Mouse (Mus musculus) c-Kit-positive CD71-negative TER-119-negative erythroid progenitor cells, embryonic 14.5 days (primary cell): ENCODE results near the gene Pomt2.
"Not testable (repeated sequence)": the region's sequence is repeated elsewhere in the genome, so short reads cannot be mapped to it uniquely, and the experiment has no call there.

Experiments used
- DNase-seq: peaks from one replicate; pipeline ENCODE4 v3.0.0-alpha.2; 2013; ENCODE audit warnings: low read depth

Pomt2 gene

DNA sequence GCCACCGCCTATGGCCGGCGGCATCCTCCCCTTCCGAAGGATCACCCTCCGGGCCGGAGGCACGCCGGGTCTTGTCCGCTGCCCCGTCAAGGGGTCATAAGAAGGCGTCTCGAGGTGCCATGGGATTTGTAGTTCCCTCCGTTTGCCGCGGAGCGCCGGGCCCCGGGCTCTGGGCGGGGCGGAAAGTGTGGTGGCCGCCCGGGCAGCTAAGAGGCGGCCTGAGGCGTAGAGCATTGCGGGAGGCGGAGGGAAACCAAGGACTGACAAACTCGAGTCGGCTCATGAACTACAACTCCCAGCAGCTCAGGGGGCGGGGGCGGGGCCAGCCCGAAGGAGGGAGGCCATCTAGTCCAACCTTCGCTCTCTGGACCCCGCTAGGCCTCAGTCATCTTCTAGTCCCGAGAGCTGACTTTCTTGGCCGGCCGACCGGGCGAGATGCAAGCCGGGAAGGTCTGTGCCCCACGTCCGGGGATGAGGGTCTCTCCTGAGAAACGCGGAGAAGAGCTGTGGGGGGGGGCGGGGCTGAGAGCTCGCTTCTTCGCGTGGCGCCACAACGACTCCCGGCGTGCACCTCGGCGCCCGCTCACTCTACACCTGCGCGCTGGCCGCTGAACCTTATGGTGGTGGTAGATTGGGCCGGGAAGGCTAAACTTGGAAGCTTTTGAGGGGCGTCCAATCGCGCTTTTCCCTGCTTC lies at the start of gene Pomt2:
Pomt2 (minus strand) TSS at position 574 of the 695 bp plus-strand sequence.
- DNase-seq = peak; percentile 88

DNA sequence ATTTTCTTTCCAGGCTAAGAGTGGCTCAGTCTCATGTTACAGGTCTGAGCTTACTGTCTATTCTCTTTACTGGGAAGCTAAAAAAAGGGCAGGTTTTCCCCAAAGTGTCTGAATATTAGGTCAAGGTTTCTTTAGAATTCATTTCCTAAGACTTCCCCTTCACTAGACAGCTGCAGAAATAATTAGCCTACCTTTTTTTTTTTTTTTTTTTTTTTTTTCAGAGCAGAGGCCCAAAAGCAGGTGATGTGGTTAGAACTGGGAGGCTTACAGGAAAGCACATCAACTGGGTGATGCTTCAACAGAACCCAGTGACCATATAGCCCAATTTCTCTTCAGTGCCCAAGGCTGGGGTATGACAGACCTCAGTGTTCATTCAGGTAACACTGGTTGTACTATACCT lies 48.5 kb upstream of the Pomt2 start:
- DNase-seq = no peak

DNA sequence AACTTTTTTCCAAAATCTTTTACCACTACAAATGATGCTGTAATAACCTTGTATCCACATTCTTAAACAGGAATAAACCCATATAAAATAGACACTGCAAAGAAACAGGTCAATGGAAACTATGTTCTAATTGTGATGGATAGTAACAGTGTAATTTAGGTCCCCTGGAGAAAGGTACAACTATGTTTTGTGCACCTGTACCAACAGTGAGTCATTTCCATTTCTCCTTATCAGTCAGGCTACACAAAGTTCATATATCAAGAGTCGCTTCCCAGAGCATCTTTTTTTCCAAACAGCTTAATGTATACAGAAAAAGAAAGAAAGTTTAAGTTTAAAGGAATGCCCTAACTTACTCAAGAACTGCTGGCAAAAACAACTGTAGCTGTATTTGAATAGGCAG lies 47.3 kb upstream of the Pomt2 start:
- DNase-seq = no peak

DNA sequence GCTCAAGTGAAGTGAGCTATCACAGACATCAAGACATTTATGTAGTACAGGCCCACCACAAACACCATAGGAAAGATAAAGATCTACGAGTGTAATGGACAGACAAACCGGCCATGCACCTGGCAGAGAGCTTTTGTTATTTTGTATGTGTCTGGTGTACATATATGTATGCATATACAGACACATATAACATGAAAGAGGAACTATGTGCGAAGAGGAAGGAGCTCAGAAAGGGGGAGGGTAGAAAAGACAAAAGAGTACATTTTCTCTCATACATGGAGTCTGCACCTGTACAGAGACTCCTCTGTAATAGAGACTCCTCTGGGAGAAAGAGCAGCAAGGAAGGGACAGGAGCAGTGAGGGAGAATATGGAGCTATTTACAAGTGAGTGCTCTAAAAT lies 45.2 kb upstream of the Pomt2 start:
- DNase-seq = no peak

DNA sequence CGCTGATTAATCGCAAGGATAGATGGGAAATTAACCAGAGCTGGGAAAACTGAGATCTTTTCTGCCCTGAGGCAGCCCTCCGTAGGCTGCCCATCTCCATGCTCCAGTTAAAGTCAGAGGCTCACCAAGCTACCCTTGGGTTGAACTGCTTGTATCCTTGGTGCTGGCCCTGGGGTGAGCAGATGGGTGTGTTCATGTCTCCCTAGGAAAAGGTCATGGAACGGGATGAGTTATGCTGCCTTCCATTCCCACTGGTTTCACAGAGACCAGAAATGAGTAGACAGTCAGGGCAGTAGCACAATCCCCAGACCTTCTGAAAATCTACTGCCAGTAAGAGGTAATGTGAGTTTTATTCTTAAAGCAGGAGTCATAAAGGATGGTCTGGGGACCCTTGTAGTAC lies 29.9 kb upstream of the Pomt2 start:
- DNase-seq = no peak

DNA sequence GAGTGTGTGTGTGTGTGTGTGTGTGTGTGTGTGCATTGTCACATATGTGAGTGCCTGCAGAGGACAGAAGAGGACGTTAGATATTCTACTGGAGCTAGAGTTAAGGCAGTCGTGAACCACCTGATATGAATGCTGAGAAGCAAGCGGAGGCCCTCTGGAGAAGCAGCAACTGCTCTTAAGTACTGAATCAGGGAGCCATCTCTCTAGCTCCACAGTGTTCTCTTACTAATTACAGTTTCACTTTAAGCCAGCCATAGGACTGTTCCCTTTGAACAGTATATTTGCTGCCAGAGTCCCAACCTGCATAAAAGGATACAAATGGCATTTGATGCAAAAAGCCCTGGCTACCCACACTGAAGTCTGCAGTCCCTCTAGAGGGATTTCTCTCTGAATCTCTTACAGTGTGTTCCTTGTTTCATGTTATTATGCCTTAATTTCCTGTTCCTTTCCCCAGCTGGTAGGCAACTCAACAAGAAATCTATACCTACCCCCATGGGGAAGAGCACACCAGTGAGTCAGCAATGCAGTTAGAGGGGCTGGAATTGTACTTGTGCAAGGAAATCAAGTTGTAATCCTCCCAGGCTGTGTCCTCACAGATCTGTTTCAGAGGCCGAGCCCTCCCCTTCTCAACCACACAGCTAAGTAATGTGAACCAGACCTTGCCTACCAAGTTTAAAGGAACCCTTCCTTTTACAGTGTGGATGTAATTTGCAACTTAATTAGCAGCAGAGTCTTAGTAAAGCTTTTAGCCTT lies 27.6 kb upstream of the Pomt2 start:
- DNase-seq = no peak

DNA sequence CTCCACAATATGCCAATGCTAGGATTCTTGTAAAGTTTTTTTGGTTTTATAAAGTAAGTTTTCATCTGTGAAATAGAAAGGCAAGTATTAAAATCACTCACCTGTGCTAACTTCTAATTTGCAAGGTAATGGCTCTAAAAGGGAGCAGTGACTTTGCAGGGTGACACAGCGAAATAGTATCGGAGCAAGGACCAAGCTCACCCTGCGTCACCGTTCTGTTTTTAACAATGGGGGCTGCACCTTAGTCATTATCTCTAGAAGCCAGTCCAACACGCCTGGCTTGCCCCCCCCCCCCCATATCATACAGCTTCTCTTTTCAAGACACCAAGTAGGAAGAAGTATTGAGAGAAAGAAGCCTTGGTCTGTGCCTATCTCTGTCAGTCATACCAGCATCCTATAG lies 13.0 kb upstream of the Pomt2 start:
- no peak for DNase-seq

DNA sequence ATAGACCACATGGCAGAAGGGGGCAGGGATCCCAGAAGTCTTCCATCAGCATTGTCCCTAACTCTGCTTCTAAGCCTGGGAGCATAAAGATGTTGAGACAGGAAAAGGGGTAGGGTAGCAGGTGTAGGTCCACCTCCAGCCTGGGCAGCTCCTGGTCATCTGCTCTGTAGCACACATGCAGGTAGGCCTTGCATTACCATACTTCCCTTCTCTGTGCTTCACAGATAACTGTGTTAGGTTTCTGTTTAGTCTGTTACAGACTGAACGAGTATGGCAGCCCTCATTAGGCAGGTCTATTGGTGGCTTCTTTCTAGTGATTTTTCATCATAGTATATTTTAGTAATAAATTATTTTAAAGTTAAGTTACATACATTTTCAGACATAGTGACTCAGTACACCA lies 12.5 kb upstream of the Pomt2 start:
- DNase-seq = no peak

DNA sequence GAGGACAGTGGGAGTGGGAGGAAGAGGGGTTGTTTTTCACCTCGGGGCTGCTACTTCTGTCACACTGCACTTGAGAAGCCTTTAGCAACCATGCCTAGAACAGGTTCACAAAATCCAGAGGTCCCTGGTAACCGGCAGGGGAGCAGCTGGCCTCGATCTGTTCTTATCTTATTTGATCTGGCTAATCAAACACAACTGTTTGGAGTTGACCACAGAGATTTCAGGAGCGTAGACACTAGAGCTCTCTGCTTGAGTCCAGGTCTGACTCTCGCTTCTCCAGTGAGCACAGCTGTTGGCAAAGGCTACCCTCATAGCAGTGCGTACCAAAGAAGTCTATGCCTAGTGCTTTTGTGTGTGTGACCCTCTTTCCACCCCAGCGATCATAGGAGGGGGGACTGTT lies 10.3 kb upstream of the Pomt2 start:
- DNase-seq = no peak

DNA sequence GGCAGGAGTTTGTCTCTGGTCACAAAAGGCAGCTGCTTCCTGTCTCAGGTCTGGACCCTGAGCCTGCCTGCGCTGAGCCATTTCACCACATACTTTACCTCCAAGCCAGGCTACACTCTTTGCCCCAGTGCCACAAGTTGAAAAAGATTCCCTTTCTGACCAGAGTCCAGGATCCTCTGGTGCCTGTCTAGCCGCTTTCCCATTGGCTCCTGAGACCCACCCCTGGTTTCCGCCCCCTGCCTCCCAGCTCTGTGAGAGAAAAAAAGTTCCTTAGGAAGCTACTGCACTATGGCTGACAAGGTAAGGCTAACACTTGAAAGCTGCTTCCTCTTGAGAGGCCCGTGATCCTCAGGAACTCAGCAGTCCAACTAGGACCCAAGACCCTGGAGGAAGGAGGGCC lies 9.6 kb upstream of the Pomt2 start:
- no peak for DNase-seq

DNA sequence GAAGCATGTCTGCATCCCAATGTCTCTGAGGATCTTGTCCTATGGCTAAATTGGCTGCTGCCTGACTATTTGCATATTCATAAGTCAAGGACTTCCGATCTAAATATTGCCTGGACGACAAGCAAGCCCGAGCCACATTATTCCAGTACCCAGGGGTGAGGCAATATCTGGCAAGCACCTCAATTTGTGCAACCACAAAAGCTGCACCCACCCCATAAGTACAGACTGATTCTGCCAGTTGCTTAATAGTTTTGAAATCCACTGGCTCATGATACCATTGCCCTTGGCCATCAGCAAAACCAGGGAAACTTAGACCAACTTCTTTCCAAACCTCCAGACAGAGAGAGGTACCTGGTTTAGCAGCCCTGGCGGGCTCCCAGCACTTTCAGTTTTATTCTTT lies 6.7 kb upstream of the Pomt2 start:
- not testable (repeated sequence) for DNase-seq

DNA sequence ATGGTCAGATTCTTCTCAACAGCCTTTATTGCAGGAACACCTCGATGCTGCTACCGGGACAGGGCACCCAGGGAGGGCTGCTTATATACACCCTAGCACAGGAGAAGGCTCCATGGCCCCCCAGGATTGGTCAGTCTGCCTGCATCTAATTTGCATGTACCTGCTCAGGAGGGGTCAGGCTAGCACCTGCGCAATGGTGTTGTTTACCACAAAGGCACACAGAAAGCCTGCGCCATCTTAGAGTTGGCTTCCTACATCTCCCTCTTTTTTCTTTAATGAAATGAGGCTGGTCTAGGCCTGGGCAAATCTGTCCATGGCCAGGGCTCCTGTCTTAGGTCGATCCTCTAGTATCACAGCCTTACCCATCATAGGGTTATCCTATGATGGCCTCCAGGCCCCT lies 1.7 kb upstream of the Pomt2 start:
- no peak for DNase-seq

DNA sequence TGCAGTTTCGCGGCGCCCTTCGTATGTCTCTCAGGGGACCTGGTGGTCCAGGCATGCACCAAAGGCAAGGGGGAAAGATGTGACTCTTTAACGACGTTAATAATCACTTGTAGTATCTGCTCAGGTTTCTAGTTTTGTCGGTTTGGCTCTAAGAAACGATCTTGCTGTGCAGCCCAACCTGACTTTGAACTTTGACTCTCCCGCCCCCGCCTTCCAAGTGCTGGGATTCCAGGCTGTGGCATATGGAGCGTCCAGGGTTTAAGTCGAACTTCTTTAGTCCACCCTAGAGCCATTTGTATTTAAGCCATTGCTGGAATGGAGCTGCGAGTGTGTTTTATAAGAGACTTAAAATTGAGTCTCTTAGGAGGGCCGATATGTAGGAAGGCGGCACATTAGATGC lies 368 bp upstream of the Pomt2 start:
- DNase-seq = no peak

DNA sequence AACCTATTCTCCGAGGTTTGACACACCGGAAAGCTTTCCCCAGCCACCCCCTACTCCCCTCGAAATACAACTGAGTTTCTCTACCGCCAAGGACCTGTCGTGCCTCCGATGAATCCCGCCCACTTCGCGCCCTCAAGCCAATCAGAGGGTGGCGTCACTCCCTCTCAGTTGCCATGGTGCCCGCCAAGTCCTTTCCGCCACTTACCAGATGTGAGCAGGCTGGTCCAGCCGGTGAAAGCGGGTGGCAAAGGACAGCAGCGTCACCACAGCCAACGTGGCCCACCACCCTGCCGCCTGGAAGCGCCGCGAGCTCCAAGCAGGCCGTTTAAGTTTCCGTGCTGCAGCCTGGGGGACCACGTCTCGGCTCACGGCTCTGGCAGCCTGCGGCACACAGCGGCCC lies 802 bp downstream of the Pomt2 start, which contains the start of gene Gstz1:
Gstz1 (plus strand) TSS at position 200 of the 400 bp plus-strand sequence.
- peak; percentile 75 for DNase-seq

DNA sequence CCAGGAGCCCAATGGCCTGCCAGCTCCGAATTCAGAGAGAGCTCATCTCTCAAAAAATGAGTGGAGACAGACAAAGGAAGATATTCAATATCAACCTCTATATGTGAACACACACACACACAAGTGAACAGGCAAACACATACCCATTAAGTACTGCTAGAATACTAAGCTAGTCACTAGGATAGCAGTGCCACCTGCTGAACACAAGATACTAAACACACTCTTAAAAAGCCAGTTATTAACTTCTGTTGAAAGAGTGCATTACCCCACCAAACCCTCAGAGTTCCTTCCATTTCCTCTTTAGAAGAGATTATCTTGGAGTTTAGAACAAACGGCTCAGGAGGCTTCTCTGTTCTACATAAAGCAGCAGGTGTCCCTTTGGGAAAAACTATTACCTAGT lies 5.6 kb downstream of the Pomt2 start:
- no peak for DNase-seq

DNA sequence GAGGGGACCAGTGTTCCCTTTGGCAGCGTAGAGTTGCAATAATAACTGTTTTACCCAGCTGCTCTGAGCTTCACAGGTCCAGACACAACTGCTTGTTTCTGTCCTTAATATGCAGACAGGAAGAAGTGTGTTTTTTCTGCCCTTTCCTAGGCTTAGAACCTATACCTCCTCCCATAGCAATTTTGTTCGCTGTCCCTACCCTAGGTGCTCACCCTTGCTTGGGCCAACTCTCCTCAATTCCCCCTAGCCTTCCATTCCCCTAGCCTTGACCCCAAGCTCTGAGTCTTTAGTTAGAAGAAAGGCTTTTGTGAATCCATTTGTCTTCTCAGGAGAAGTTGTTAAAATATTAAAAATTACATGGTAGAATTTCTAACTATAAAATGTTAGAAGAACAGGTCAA lies 9.0 kb downstream of the Pomt2 start:
- no peak for DNase-seq

DNA sequence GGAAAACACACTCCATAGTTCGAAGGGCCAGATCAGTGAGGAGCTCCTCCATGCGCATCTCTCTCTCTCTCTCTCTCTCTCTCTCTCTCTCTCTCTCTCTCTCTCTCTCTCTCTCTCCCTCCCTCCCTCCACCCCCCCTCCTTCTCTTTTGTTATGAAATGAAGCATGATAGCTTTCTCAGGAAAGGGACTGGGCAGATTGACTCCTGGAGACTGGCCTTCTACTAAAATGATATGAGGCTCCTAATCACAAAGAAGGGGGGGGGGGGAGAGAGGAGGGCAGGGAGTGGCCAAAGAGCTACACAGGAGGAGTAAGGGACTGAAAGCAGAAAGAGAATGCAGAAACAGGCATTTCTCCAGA lies 9.4 kb downstream of the Pomt2 start:
- no peak for DNase-seq

DNA sequence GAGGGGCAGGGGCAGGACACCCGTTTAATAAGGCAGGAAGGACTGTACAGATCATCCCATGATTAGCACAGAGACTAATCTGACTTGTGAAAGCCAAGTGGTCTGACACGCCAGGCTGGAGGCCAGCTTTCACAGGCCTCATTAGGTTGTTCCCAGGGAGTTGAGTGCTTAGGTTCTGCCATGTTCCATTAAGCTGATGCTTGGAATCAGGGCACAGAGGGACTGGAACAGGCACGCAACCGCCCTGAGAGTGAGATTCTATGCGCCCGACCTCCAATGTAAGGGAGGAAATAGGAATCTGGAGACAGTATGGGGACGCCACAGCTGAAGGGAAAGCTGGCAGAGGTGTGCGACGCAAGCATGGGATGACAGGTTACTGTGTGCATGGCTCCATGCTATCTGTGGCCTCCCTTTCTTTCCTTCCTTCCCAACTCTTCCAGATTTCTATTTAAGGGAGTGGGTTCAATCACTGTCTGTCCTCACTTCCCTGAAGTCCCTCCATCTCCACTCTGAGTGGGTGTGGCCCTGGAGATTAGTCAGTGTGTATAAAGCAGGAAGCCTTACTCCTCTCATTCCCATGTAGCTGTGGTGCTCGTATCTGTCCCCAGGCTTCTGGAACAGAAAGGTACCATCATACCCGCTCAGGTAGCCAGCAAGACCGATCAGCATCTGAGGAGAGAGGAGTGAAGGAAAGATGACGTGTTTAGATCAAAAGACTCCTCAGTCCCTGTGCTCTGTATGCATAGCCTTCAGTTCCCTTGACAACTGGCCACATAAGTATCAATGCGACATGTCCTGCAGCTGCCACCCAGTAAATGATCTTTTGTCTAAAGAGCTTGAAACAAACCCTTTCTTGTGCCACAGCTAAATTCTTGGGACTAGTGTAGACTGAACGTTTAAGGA lies 10.1 kb downstream of the Pomt2 start:
- DNase-seq = no peak

DNA sequence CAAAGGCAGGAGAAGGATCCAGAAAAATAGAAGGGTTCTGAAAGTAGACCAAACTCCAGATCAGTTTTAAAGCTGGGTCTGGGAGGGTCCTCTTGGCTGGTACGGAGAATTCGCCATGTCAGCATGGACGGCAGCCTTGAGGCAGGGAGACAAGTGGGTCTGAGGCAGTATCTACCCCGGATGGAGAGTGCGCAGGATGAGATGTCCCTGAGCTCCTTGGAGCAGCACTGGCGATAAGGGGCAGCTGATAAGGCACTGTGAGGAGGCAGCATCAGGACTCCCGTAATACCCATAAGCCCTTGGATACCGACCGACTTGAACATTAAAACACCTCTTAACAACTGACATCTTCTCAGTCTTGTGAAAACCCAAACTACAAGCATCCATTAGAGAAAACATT lies 15.0 kb downstream of the Pomt2 start:
- DNase-seq = no peak

DNA sequence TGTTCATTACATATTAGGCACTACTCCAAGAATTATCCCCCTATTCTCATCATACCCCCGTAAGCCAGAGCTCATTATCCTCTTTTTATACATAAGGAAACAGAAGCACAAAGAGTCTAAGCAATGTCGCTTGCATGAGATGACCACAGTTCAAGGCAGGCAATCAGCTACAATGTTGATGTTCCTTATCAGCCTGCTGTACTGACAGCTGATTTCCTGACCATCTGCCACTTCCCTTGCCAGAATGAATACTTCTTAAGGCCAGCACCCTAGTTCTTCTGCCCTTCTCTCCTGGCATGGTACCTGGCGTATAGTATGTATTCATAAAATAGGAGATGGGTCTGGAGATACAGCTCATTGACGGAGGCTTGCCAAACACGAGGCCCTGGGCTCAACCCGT lies 15.6 kb downstream of the Pomt2 start:
- DNase-seq = no peak

DNA sequence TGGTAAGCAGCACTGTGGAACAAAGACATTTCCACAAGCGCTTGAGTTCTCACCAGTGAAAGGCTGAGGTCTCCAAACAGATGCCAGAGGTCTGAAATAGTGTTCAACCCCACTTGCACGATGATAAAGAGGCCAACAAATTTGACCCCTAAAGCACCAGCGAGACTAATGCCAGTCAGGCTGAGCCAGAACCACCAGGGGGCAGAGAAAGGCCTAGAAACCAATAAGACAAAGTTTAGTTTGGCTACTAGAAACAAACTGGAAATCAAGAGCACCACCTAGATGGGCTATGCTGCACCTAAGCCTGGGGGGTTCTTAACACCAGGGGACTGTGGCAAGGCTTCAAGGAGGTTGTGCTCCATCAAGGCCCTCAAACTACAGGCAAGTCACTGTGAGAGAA lies 16.1 kb downstream of the Pomt2 start:
- no peak for DNase-seq

DNA sequence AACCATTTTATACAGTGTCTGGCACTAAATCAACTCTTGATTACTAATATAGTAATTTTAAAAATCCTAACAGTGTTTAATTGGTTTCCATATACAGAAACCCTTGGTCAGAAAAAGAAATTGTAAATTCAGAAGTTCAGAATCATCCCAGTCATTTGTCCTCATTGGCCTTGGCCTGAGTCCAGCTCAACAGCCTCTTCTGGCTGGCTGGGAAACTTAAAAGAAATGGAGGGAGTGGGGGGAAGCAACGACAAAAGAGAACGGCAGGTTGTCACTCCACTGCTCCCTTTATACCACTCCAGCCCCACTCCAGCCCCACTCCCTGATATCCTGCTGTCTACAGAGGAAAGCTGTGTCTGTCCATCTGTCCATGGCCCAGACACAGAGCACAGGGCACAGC lies 16.6 kb downstream of the Pomt2 start:
- DNase-seq = no peak

DNA sequence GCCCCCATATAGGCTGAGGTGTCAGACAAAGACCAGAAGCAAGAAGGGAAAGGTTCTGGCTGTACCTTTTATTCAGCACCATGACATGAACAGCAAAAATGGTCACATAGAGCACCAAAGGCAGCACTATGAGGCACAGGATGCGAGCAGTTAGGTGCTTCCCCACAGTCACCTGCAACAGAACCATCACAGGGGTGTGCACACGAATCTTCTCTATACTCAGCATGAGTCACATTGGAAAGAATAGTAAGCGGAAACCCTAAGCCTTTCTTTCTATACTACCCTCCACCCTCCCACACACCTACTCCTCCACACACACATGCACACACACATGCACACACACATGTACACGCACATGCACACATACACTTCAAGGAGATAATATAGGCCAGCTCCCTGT lies 17.5 kb downstream of the Pomt2 start:
- DNase-seq = no peak
